Mouse (Mus musculus) kidney, adult 2 months (tissue): ENCODE results near the gene Renbp. TPM values are rescaled to one million over a fixed set of nuclear protein-coding genes. Genes with fewer than 3 reads are reported as not detected.

Experiments used
- DNase-seq: peaks from one replicate; pipeline ENCODE4 v3.0.0; 2021
- H3K27ac ChIP-seq: fragments of 200-500 bp; 2 replicates; pipeline ENCODE4 v1.5.1; 2012; ENCODE audit warnings: low read depth, low read length, control low read depth, inconsistent platforms; ENCODE audit not compliant: insufficient read depth
- H3K27me3 ChIP-seq: fragments of 200-500 bp; replicated peaks from 2 replicates; pipeline ENCODE4 v1.6.1; 2012; ENCODE audit warnings: mild to moderate bottlenecking, moderate library complexity, low read length, inconsistent platforms; ENCODE audit not compliant: control insufficient read depth, insufficient read depth
- H3K36me3 ChIP-seq: fragments of 200-500 bp; 2 replicates; pipeline ENCODE4 v1.6.1; 2012; ENCODE audit warnings: mild to moderate bottlenecking, moderate library complexity, low read length, inconsistent platforms; ENCODE audit not compliant: control insufficient read depth, insufficient read depth
- H3K4me1 ChIP-seq: fragments of 200-500 bp; 2 replicates; pipeline ENCODE4 v1.6.1; 2011; ENCODE audit warnings: low read length; ENCODE audit not compliant: control insufficient read depth, insufficient read depth
- H3K4me3 ChIP-seq: fragments of 200-500 bp; 2 replicates; pipeline ENCODE4 v1.5.1; 2011; ENCODE audit warnings: mild to moderate bottlenecking, low read depth, low read length, control low read depth; ENCODE audit not compliant: insufficient read depth
- CTCF ChIP-seq: fragments of 200-500 bp; conservative IDR thresholded peaks from 2 replicates; pipeline ENCODE4 v1.5.1; 2011; ENCODE audit warnings: low read depth, mild to moderate bottlenecking, control low read depth, low read length, moderate library complexity, mixed read lengths; ENCODE audit not compliant: insufficient read depth, insufficient read length
- POLR2A ChIP-seq: fragments of 200-500 bp; IDR thresholded peaks from one replicate; pipeline ENCODE4 v1.6.1; 2011; ENCODE audit warnings: low read depth, low read length, control low read depth
- WGBS: fragments of 180-500 bp; shearing (Covaris S2); methylation state at CpG from one replicate; pipeline ENCODE4 v1.1.7; 2018; 5-methylcytosine and 5-hydroxymethylcytosine counted together
- polyA plus RNA-seq: library from polyadenylated mRNA; depleted of rRNA; stranded (reverse); fragments of >200 nt; gene quantifications from 2 replicates; pipeline ENCODE4 v1.2.3, GENCODE M21; 2012

The Renbp gene
- polyA plus RNA-seq, 1 experiment, result 144 TPM

GRCm38 (mm10) chrX:73910451-73910850 is 20.2 kb downstream of the Renbp start:
- no peaks in the 10 kb centered on the region for H3K36me3 ChIP-seq

GRCm38 (mm10) chrX:73910049-73910448 is 20.6 kb downstream of the Renbp start:
- Histone ChIP-seq H3K4me1 (peaks cover 5% of the 10 kb centered on the region; the same call in 1 of the 2 replicates), H3K27me3 (no peaks in the 10 kb centered on the region), H3K4me3 (no peak overlapping the region), H3K36me3 (no peaks in the 10 kb centered on the region), H3K27ac (peak overlapping the region; percentile 20; the same call in 1 of the 2 replicates)
- TF ChIP-seq CTCF (no peak), POLR2A (no peak)
- DNase-seq, result no peak
- 33% methylated on average over 1 of the region's 1 CpGs for WGBS

More at GRCm38 (mm10) chrX:73910451-73910850, 20.2 kb downstream of the Renbp start:
- Histone ChIP-seq H3K4me1 (peaks cover 6% of the 10 kb centered on the region; the same call in 1 of the 2 replicates), H3K27me3 (no peaks in the 10 kb centered on the region), H3K4me3 (no peak overlapping the region), H3K27ac (peak overlapping the region; percentile 60)
- no peak for TF ChIP-seq CTCF
- no peak for TF ChIP-seq POLR2A
- DNase-seq, result no peak

DNA sequence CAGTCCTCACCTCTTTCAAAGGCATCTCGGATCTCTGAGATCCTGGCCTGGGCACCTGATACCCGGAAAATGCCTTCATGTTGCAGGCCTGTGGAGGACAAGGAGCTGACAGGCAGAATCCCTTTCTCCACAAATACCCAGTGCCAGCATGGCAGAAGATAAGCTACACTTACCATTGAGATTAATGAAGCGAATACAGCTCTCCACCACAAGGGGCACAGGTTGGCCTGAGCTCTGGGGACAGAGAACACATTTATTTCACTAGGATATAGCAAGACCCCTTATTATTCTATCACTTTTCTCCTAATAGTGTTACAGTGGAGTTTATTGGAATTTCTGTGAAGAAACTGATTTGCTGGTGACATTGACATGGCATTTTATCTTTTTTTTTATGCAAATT is 32.7 kb downstream of the Renbp start:
- H3K4me3 ChIP-seq, result no peak overlapping the region
- no peak for DNase-seq
- WGBS, result 64% methylated on average over 3 of the region's 3 CpGs
- H3K27ac ChIP-seq, result no peak overlapping the region
- H3K4me1 ChIP-seq, result no peaks in the 10 kb centered on the region
- no peaks in the 10 kb centered on the region for H3K27me3 ChIP-seq
- no peak for TF ChIP-seq POLR2A
- TF ChIP-seq CTCF, result no peak
- H3K36me3 ChIP-seq, result no peaks in the 10 kb centered on the region

- TF ChIP-seq POLR2A (no peak), CTCF (peak; percentile 52)
- H3K36me3 ChIP-seq, result no peaks in the 10 kb centered on the region
- no peak within 1 kb of the TSS for H3K27ac ChIP-seq
- 0 out of 2 replicates have a peak, but pooled peaks cover 3% of the 10 kb centered on the region for H3K4me1 ChIP-seq
- peak; percentile 61 for DNase-seq
- no peaks in the 10 kb centered on the region for H3K27me3 ChIP-seq
- 0% methylated on average over 2 of the region's 2 CpGs for WGBS
- H3K4me3 ChIP-seq, result no peak within 1 kb of the TSS
Observed at GRCm38 (mm10) chrX:73895719-73896118, 34.9 kb downstream of the Renbp start, which contains the start of gene L1cam. L1cam (minus strand) TSS chrX:73896105.

DNA sequence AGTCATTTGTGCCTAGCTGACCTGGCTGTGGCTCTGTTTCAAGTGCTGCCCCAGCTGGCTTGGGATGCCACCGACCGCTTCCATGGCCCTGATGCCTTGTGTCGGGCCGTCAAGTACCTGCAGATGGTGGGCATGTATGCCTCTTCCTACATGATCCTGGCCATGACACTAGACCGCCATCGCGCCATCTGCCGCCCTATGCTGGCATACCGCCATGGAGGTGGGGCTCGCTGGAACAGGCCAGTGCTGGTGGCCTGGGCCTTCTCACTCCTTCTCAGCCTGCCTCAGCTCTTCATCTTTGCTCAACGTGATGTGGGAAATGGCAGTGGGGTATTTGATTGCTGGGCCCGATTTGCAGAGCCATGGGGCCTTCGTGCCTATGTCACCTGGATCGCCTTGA is 37.8 kb downstream of the Renbp start:
- no peaks in the 10 kb centered on the region for H3K27me3 ChIP-seq
- H3K4me1 ChIP-seq, result 0 out of 2 replicates have a peak, but pooled peaks cover 3% of the 10 kb centered on the region
- WGBS, result 87% methylated on average over 14 of the region's 14 CpGs
- peak overlapping the region; percentile 31 for H3K4me3 ChIP-seq
- no peak for DNase-seq
- no peak for TF ChIP-seq POLR2A
- no peak for TF ChIP-seq CTCF
- peak overlapping the region; percentile 63 for H3K27ac ChIP-seq
- no peaks in the 10 kb centered on the region for H3K36me3 ChIP-seq

DNA sequence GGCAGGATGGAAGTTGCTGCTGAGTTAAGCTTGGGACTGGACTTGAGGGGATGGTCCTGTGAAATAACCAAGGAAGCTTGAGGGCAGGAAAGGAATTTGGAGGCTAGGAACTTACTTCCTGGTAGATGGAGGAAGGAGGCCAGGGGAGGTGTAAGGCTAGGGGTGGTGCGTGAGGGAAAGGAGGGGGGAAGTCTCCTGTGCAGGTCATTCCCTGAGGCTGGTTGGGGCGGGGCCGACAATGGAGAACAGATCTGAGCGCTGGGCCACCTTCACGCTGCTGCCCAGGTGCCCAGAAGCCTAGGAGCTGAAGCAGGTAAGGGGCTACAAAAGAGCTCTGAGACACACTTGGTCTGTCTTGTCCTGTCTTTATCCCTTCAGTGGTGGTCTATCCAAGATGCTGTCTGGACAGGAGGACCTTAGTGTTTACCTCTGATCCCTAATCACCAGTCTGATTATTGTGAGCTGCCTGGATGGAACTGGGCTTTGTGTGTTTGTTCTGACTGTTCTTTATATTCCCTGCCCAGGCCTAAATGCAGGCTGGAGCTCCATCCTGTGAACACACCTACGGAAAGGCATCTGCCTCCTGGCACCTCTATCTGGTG is 39.0 kb downstream of the Renbp start, which contains the start of gene Avpr2:
TSS of gene Avpr2 (plus strand) at position 552 of the 602 bp plus-strand sequence.
- no peak for TF ChIP-seq CTCF
- no peak for TF ChIP-seq POLR2A
- DNase-seq, result peak; percentile 46
- Histone ChIP-seq H3K4me3 (peak within 1 kb of the TSS; percentile 32), H3K27ac (peak within 1 kb of the TSS; percentile 80), H3K27me3 (no peaks in the 10 kb centered on the region), H3K36me3 (no peaks in the 10 kb centered on the region), H3K4me1 (0 out of 2 replicates have a peak, but pooled peaks cover 3% of the 10 kb centered on the region)
- 31% methylated on average over 5 of the region's 6 CpGs for WGBS

DNA sequence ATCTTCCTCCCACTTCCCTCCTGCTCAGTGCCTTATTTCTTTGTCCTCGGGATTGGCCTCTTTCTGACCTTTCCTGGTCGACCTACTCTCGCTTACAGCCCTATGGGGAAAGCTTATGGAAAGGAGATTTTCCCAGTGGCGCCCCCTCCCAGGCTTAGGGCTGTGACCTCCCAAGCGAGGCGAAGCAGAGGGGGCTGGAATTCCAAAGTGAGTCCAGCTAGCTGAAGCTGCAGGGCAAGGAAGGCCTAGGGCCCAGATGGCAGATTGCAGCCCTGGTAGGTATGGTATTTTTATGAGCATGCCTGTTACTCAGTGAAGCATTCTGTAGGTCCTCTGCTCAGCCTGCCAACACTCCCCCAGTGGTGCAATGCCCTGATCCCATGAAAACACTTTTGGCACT is 49.2 kb downstream of the Renbp start:
- Histone ChIP-seq H3K4me3 (no peak overlapping the region), H3K27me3 (no peaks in the 10 kb centered on the region), H3K27ac (peak overlapping the region; percentile 92), H3K36me3 (no peaks in the 10 kb centered on the region), H3K4me1 (no peaks in the 10 kb centered on the region)
- TF ChIP-seq CTCF, result no peak
- TF ChIP-seq POLR2A, result no peak
- 30% methylated on average over 6 of the region's 6 CpGs for WGBS
- DNase-seq, result peak; percentile 56
